In genomic region chr19:42201696-42202381, GRCm38 (mm10) we compare ENCODE assay signal across 9 mouse cellular contexts. TPM values are rescaled to one million over a fixed set of nuclear protein-coding genes. Genes with fewer than 3 reads are reported as not detected.
DNase-seq lines count a peak whose midpoint lies in the region; ATAC-seq and TF ChIP-seq lines count a peak whose summit lies in the region.
"Had no signal": no experiment of that assay in that cellular context is flagged by ENCODE, and none has a peak within 500 bp of the region (broad histone marks: within the 10 kb centered on the region; RNA-seq: fewer than 3 reads in every experiment).

Sfrp5 (minus strand) TSS chr19:42202252.

- H3K4me3 ChIP-seq in kidney, postnatal 0 days (replicated peaks; ENCODE audit: low read depth, low read length), result peak within 1 kb of the TSS; percentile 8; the same call in 1 of the 2 replicates
- H3K4me3 ChIP-seq in embryonic facial prominence, embryonic 13.5 days, result peak within 1 kb of the TSS; percentile 39
- H3K4me3 ChIP-seq in hindbrain, embryonic 14.5 days (replicated peaks; ENCODE audit: low read length), result peak within 1 kb of the TSS; percentile 30
- peak within 1 kb of the TSS; percentile 31 for H3K4me3 ChIP-seq in neural tube, embryonic 12.5 days
- H3K4me3 ChIP-seq: erythroblast, embryonic 14.5 days had no signal

- H3K27me3 ChIP-seq in kidney, postnatal 0 days (ENCODE audit: insufficient read depth, low read length), result peaks cover 37% of the 10 kb centered on the region
- peaks cover 81% of the 10 kb centered on the region for H3K27me3 ChIP-seq in embryonic facial prominence, embryonic 13.5 days
- H3K27me3 ChIP-seq in hindbrain, embryonic 14.5 days (ENCODE audit: control insufficient read depth, insufficient read depth, low read length), result peaks cover 54% of the 10 kb centered on the region
- H3K27me3 ChIP-seq in neural tube, embryonic 12.5 days (replicated peaks), result peaks cover 56% of the 10 kb centered on the region

- H3K4me1 ChIP-seq in kidney, postnatal 0 days (replicated peaks; ENCODE audit: insufficient read depth, low read length), result no peaks in the 10 kb centered on the region; the same call in 1 of the 2 replicates
- H3K4me1 ChIP-seq in embryonic facial prominence, embryonic 13.5 days, result peaks cover 21% of the 10 kb centered on the region
- H3K4me1 ChIP-seq in hindbrain, embryonic 14.5 days (replicated peaks; ENCODE audit: control insufficient read depth, insufficient read depth, low read length), result peaks cover 7% of the 10 kb centered on the region
- peaks cover 13% of the 10 kb centered on the region; the same call in 1 of the 2 replicates for H3K4me1 ChIP-seq in neural tube, embryonic 12.5 days

- no peak for DNase-seq in kidney, postnatal 0 days (ENCODE audit: low spot score)
- no peak for DNase-seq in kidney, adult 8-10 months
- DNase-seq in hindbrain, embryonic 14.5 days (ENCODE audit: low spot score), result no peak
- DNase-seq in lung, postnatal 14 days, result no peak
- DNase-seq in yolk sac, embryonic 10.5 days (ENCODE audit: low spot score), result no peak

- WGBS in kidney, postnatal 0 days, result under 1% methylated on average over 59 of the region's 60 CpGs
- WGBS in embryonic facial prominence, embryonic 13.5 days, result under 1% methylated on average over 60 of the region's 60 CpGs
- 2% methylated on average over 59 of the region's 60 CpGs for WGBS in hindbrain, embryonic 14.5 days
- WGBS in neural tube, embryonic 12.5 days, result under 1% methylated on average over 60 of the region's 60 CpGs

- no peaks in the 10 kb centered on the region for H3K36me3 ChIP-seq in kidney, postnatal 0 days (ENCODE audit: insufficient read depth, low read length)
- H3K36me3 ChIP-seq in embryonic facial prominence, embryonic 13.5 days, result no peaks in the 10 kb centered on the region
- H3K36me3 ChIP-seq in hindbrain, embryonic 14.5 days (replicated peaks; ENCODE audit: control insufficient read depth, insufficient read depth), result no peaks in the 10 kb centered on the region
- no peaks in the 10 kb centered on the region for H3K36me3 ChIP-seq in neural tube, embryonic 12.5 days

- H3K9ac ChIP-seq in kidney, postnatal 0 days (ENCODE audit: low read depth, low read length), result no peak within 1 kb of the TSS
- H3K9ac ChIP-seq in embryonic facial prominence, embryonic 13.5 days, result peak within 1 kb of the TSS; percentile 32; the same call in 1 of the 2 replicates
- 0 out of 2 replicates have a peak within 1 kb of the TSS, but pooled peaks have one; percentile 42 for H3K9ac ChIP-seq in hindbrain, embryonic 14.5 days
- H3K9ac ChIP-seq in neural tube, embryonic 12.5 days, result peak within 1 kb of the TSS; percentile 13; the same call in 1 of the 2 replicates

- ATAC-seq in kidney, postnatal 0 days (replicated peaks; ENCODE audit: low FRiP score, low read depth), result no peak
- ATAC-seq in embryonic facial prominence, embryonic 13.5 days (ENCODE audit: insufficient number of reproducible peaks, insufficient read depth, low FRiP score, low TSS enrichment, low read depth), result no peak
- peak; percentile 38; the same call in 1 of the 2 replicates for ATAC-seq in hindbrain, embryonic 14.5 days (ENCODE audit: low FRiP score)
- ATAC-seq in neural tube, embryonic 12.5 days (ENCODE audit: low FRiP score, low read depth), result 0 out of 2 replicates have a peak, but pooled peaks have one; percentile 39
- ATAC-seq in monocyte, adult 5-6 weeks (replicated peaks; ENCODE audit: insufficient number of reproducible peaks, low FRiP score, low TSS enrichment, poor library complexity, severe bottlenecking), result no peak

- H3K27ac ChIP-seq in kidney, postnatal 0 days, result no peak within 1 kb of the TSS
- no peak within 1 kb of the TSS for H3K27ac ChIP-seq in embryonic facial prominence, embryonic 13.5 days
- H3K27ac ChIP-seq in hindbrain, embryonic 14.5 days, result no peak within 1 kb of the TSS
- H3K27ac ChIP-seq in neural tube, embryonic 12.5 days, result no peak within 1 kb of the TSS

- TF ChIP-seq CTCF in kidney, postnatal 0 days (IDR thresholded peaks at IDR 0.05; ENCODE audit: low read depth), result no peak

- H3K9me3 ChIP-seq in kidney, postnatal 0 days (replicated peaks; ENCODE audit: low read length), result no peaks in the 10 kb centered on the region
- H3K9me3 ChIP-seq in embryonic facial prominence, embryonic 13.5 days, result no peaks in the 10 kb centered on the region
- no peaks in the 10 kb centered on the region for H3K9me3 ChIP-seq in hindbrain, embryonic 14.5 days (ENCODE audit: control insufficient read depth, low read length)
- H3K9me3 ChIP-seq in neural tube, embryonic 12.5 days, result no peaks in the 10 kb centered on the region

- peak within 1 kb of the TSS; percentile 27; the same call in 1 of the 2 replicates for H3K4me2 ChIP-seq in kidney, postnatal 0 days (ENCODE audit: low read length)
- H3K4me2 ChIP-seq in embryonic facial prominence, embryonic 13.5 days, result peak within 1 kb of the TSS; percentile 64
- peak within 1 kb of the TSS; percentile 49 for H3K4me2 ChIP-seq in hindbrain, embryonic 14.5 days (replicated peaks)
- H3K4me2 ChIP-seq in neural tube, embryonic 12.5 days (replicated peaks), result peak within 1 kb of the TSS; percentile 55

RNA-seq across cellular contexts. Expression of gene Sfrp5, which starts in this region (rescaled TPM):
- polyA plus RNA-seq in kidney, postnatal 0 days (2015; fragmentation: Nextera tagmentation; extraction: Ambion mirVana), result 0.21 and 0.36 TPM in 2 replicates
- 1.4 and 1.7 TPM in 2 replicates for polyA plus RNA-seq in embryonic facial prominence, embryonic 13.5 days (2015; fragmentation: Nextera tagmentation; extraction: Ambion mirVana)
- polyA plus RNA-seq in hindbrain, embryonic 14.5 days (2014; fragmentation: Nextera tagmentation; extraction: Ambion mirVana), result 2.8 and 2.9 TPM in 2 replicates
- 8.1 and 12.8 TPM in 2 replicates for polyA plus RNA-seq in neural tube, embryonic 12.5 days (2016; fragmentation: Nextera tagmentation; extraction: Ambion mirVana)
- total RNA-seq in monocyte, adult 5-6 weeks (2017), result not detected in 3 replicates
- polyA plus RNA-seq: erythroblast, embryonic 14.5 days had no signal

Comparison
In these comparisons a context has a peak if more than half of its experiments do, and no peak if none do; other contexts are left out.
1. ATAC-seq: peak in hindbrain, embryonic 14.5 days (single experiment) and neural tube, embryonic 12.5 days (single experiment); none in kidney, postnatal 0 days (single experiment), embryonic facial prominence, embryonic 13.5 days (single experiment) and monocyte, adult 5-6 weeks (single experiment).
2. Peak in every context shown above with its lines, with median percentiles within 50 percentile points of each other: H3K4me2 ChIP-seq and H3K4me3 ChIP-seq.